Mouse (Mus musculus) forelimb bud, embryonic 11.5 days (tissue): Measurements from ENCODE around the gene Amy2a2.
"Not testable (repeated sequence)": the region's sequence is repeated elsewhere in the genome, so short reads cannot be mapped to it uniquely, and the experiment has no call there.

Experiments
- DNase-seq: peaks from one replicate; pipeline ENCODE4 v3.0.0-alpha.2; 2012; ENCODE audit warnings: low read depth, low spot score

Gene Amy2a2

GRCm38 (mm10) chr3:113356558-113356957 lies at the start of gene Amy2a2:
TSS of gene Amy2a2 (minus strand) at chr3:113356658.
- DNase-seq = not testable (repeated sequence)

- not testable (repeated sequence) for DNase-seq
Measured at GRCm38 (mm10) chr3:113345484-113345883, 11.0 kb downstream of the Amy2a2 start.

- not testable (repeated sequence) for DNase-seq
Measured at GRCm38 (mm10) chr3:113323952-113324351, 32.5 kb downstream of the Amy2a2 start, which contains the start of gene Amy2a3. TSS of gene Amy2a3 (minus strand) at chr3:113324052.

- not testable (repeated sequence) for DNase-seq
Measured at GRCm38 (mm10) chr3:113312937-113313336, 43.5 kb downstream of the Amy2a2 start.
